Mouse (Mus musculus) myocyte (in vitro differentiated cells): ENCODE data around the gene Adamts16. TPM values are rescaled to one million over a fixed set of nuclear protein-coding genes. Genes with fewer than 3 reads are reported as not detected.
"Not testable (repeated sequence)": the region's sequence is repeated elsewhere in the genome, so short reads cannot be mapped to it uniquely, and the experiment has no call there.

Experiments used
- H3K27me3 ChIP-seq: one replicate; pipeline ENCODE4 v1.6.1; 2011; ENCODE audit not compliant: control insufficient read depth, insufficient read depth, insufficient read length
- H3K36me3 ChIP-seq: one replicate; pipeline ENCODE4 v1.6.1; 2011; ENCODE audit not compliant: control insufficient read depth, insufficient read depth
- H3K4me2 ChIP-seq: one replicate; pipeline ENCODE4 v1.6.1; 2011; ENCODE audit warnings: low read depth, control low read depth
- H3K4me3 ChIP-seq: one replicate; pipeline ENCODE4 v1.5.1; 2011; ENCODE audit warnings: mild to moderate bottlenecking, control low read depth, moderate library complexity
- H3K79me2 ChIP-seq: one replicate; pipeline ENCODE4 v1.6.1; 2011; ENCODE audit not compliant: control insufficient read depth, insufficient read depth
- H3ac ChIP-seq: one replicate; pipeline ENCODE4 v1.6.1; 2011; ENCODE audit not compliant: control insufficient read depth, insufficient read length
- CEBPB ChIP-seq: IDR thresholded peaks from 2 replicates; pipeline ENCODE4 v1.6.1; 2011; ENCODE audit warnings: mild to moderate bottlenecking, moderate library complexity; ENCODE audit not compliant: poor library complexity, insufficient read depth, severe bottlenecking
- E2F4 ChIP-seq: IDR thresholded peaks from one replicate; pipeline ENCODE4 v1.6.1; 2011; ENCODE audit warnings: mild to moderate bottlenecking, control low read depth, moderate library complexity; ENCODE audit not compliant: insufficient read depth
- MAX ChIP-seq: IDR thresholded peaks from one replicate; pipeline ENCODE4 v1.6.1; 2011; ENCODE audit warnings: low read depth, mild to moderate bottlenecking, control low read depth
- MYOD1 ChIP-seq, 3 experiments: IDR thresholded peaks; one replicate each; pipeline ENCODE4 v1.6.1; 2011; ENCODE audit warnings: control low read depth in 2 of 3, low read depth in 2 of 3, mild to moderate bottlenecking in 2 of 3, moderate library complexity in 1 of 3; ENCODE audit not compliant: insufficient read length in 2 of 3, control insufficient read depth in 1 of 3
- MYOG ChIP-seq, 3 experiments: IDR thresholded peaks; one replicate each; pipeline ENCODE4 v1.6.1; 2011; ENCODE audit warnings: control low read depth in 2 of 3, low read depth in 2 of 3, mild to moderate bottlenecking in 2 of 3; ENCODE audit not compliant: insufficient read length in 2 of 3, control insufficient read depth in 1 of 3, insufficient read depth in 1 of 3
- POLR2A ChIP-seq: IDR thresholded peaks from one replicate; pipeline ENCODE4 v1.6.1; 2011; ENCODE audit warnings: low read depth, mild to moderate bottlenecking, control low read depth, moderate library complexity; ENCODE audit not compliant: insufficient read length
- POLR2AphosphoS2 ChIP-seq: IDR thresholded peaks from one replicate; pipeline ENCODE4 v1.6.1; 2011; ENCODE audit warnings: low read depth, control low read depth; ENCODE audit not compliant: insufficient read length
- REST ChIP-seq: IDR thresholded peaks from one replicate; pipeline ENCODE4 v1.6.1; 2011; ENCODE audit warnings: mild to moderate bottlenecking, control low read depth, moderate library complexity; ENCODE audit not compliant: insufficient read depth, insufficient read length
- SRF ChIP-seq: IDR thresholded peaks from one replicate; pipeline ENCODE4 v1.6.1; 2011; ENCODE audit warnings: low read depth; ENCODE audit not compliant: control insufficient read depth, insufficient read length
- TCF12 ChIP-seq: IDR thresholded peaks from one replicate; pipeline ENCODE4 v1.6.1; 2011; ENCODE audit warnings: mild to moderate bottlenecking, control low read depth; ENCODE audit not compliant: poor library complexity, insufficient read depth, severe bottlenecking
- TCF3 ChIP-seq: IDR thresholded peaks from one replicate; pipeline ENCODE4 v1.6.1; 2011; ENCODE audit warnings: low read depth, control low read depth; ENCODE audit not compliant: insufficient read length
- USF1 ChIP-seq: IDR thresholded peaks from one replicate; pipeline ENCODE4 v1.6.1; 2011; ENCODE audit warnings: low read depth, mild to moderate bottlenecking, control low read depth, moderate library complexity
- polyA plus RNA-seq: library from polyadenylated mRNA; unstranded; fragments of >200 nt; fragmentation: generic; extraction: Trizol; gene quantifications from one replicate; pipeline ENCODE4 v1.2.1, GENCODE M21; 2012; ENCODE audit warnings: missing spikeins

Adamts16 gene
- polyA plus RNA-seq = 0.67 TPM

- no peak within 1 kb of the TSS for H3ac ChIP-seq
- TF ChIP-seq TCF3 (no peak), POLR2A (no peak), TCF12 (no peak), POLR2AphosphoS2 (no peak), MYOD1 (IDR thresholded peaks at IDR 0.05; ENCODE audit: control insufficient read depth in 1 of 3, insufficient read length in 2 of 3, low read depth in 2 of 3) (no peak), USF1 (no peak), CEBPB (no peak), REST (no peak)
- H3K4me2 ChIP-seq = peak within 1 kb of the TSS; percentile 31
- no peaks in the 10 kb centered on the region for H3K79me2 ChIP-seq
- H3K27me3 ChIP-seq = peaks cover 53% of the 10 kb centered on the region
- no peaks in the 10 kb centered on the region for H3K36me3 ChIP-seq
- no peak within 1 kb of the TSS for H3K4me3 ChIP-seq
These were observed at the start of gene Adamts16 for GRCm38 (mm10) chr13:70841421-70841904. Adamts16 (minus strand) TSS chr13:70841811.

GRCm38 (mm10) chr13:70887136-70887535, 45.5 kb upstream of the Adamts16 start:
- Histone ChIP-seq H3K27me3 (peaks cover 13% of the 10 kb centered on the region), H3ac (no peak overlapping the region), H3K4me3 (no peak overlapping the region), H3K79me2 (no peaks in the 10 kb centered on the region), H3K4me2 (no peak overlapping the region), H3K36me3 (no peaks in the 10 kb centered on the region)
- TF ChIP-seq REST = no peak
- no peak for TF ChIP-seq SRF
- no peak for TF ChIP-seq CEBPB
- TF ChIP-seq USF1 = no peak
- TF ChIP-seq TCF3 = no peak
- no peak for TF ChIP-seq E2F4
- no peak for TF ChIP-seq MAX
- no peak for TF ChIP-seq MYOD1 (IDR thresholded peaks at IDR 0.05; ENCODE audit: control insufficient read depth in 1 of 3, insufficient read length in 2 of 3, low read depth in 2 of 3)
- no peak for TF ChIP-seq POLR2A

DNA sequence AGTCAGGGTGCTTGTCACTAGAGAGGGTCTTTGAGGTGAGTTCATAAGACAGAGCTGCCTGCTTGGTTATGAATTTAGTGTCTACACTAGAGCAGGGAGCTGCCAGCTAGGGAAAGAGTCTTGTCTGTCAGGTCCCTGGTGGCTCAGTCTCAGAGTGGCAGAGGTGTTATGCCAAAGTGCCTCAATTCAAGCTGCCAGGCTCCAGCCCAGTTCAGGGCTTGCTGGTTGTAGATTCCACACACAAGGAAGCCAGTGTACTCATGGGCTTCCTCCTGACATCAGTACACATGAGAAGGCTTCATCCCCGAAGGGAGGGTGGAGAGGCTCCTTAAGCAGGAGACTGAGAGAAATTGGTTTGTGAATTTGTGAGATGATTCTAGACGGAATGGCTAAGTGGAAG, 43.4 kb upstream of the Adamts16 start:
- Histone ChIP-seq H3K27me3 (peaks cover 28% of the 10 kb centered on the region), H3K4me3 (no peak overlapping the region), H3K4me2 (no peak overlapping the region), H3K79me2 (no peaks in the 10 kb centered on the region), H3K36me3 (no peaks in the 10 kb centered on the region), H3ac (no peak overlapping the region)
- TF ChIP-seq POLR2AphosphoS2 (no peak), SRF (no peak), MYOG (IDR thresholded peaks at IDR 0.05; ENCODE audit: control insufficient read depth in 1 of 3, insufficient read depth in 1 of 3, insufficient read length in 2 of 3, low read depth in 2 of 3) (no peak), CEBPB (no peak), REST (no peak), POLR2A (no peak), TCF3 (no peak), MYOD1 (IDR thresholded peaks at IDR 0.05; ENCODE audit: control insufficient read depth in 1 of 3, insufficient read length in 2 of 3, low read depth in 2 of 3) (no peak), TCF12 (no peak), USF1 (no peak), E2F4 (no peak)

DNA sequence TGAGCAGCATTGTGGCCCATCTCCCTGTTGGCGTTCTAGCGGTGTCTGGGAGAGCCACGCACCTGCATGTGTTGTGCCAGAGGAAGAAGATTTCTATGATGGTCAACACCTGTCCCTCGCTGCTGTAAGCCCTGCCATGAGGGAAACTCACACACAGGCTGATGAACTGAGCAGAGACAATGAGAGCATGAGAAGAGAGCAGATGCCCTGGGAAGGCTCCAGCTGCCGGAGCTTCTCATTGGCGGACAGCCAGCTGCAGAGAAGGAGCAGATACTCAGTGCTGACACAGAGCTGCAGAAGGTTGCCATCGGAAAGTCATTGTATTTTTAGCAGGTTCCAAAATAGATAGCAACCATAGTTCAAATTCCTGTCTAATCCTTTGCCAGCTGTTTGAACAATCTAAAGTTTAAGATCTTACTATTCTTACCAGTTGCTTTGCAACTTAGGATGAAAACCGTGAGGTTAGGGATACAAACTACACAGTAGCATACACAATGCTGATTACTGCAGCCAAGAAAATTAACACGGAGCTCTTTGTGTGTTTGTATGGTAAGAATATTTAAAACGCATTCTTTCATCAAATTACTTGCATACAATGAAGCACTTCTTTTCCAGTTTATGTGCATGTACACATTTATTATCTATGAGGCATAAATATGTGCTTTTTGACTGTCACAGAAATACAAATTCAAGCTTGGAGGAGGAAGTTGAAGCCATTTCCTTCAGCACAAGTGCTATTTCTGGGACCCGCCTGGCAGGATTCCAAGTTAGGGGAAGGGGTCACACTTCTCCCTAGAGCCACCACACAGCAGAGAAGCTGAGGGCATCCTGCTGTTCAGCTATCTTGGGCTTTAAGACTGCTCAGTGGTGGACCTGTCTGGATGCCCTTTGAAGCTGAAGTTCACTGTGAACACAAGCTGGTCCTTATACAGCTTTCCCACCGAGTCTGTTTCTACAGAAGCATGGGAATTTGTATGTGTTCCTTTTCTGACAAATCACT, 42.6 kb upstream of the Adamts16 start:
- TF ChIP-seq POLR2A (no peak), USF1 (no peak), POLR2AphosphoS2 (no peak), MYOD1 (IDR thresholded peaks at IDR 0.05; ENCODE audit: control insufficient read depth in 1 of 3, insufficient read length in 2 of 3, low read depth in 2 of 3) (peak in 1 of 3 experiments; percentile 51), MYOG (IDR thresholded peaks at IDR 0.05; ENCODE audit: control insufficient read depth in 1 of 3, insufficient read depth in 1 of 3, insufficient read length in 2 of 3, low read depth in 2 of 3) (peak in 2 of 3 experiments; percentile 25 to 30), TCF3 (no peak), E2F4 (no peak), TCF12 (no peak), REST (no peak), MAX (no peak), SRF (no peak), CEBPB (no peak)
- H3K4me2 ChIP-seq = peak overlapping the region; percentile 24

DNA sequence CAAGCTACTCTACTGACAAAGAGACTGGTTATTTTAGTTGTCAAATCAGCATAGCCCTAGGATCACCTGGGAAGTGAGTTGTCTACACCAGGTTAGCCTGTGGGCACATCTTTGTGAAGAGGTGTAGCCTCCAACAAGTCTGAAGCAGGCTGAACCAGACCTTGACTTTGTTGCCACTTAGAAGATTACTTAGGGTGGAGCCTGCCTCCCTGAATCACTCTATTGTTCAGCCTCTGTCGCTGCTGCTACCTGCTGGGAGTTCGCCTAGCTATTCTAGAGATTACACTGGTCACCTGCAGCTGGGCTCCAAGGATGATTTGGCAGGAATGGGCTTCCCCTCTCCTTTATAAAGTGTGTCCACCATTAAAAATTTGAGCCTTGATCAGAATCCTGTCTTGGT, 38.4 kb upstream of the Adamts16 start:
- H3ac ChIP-seq, H3K4me2 ChIP-seq, H3K4me3 ChIP-seq, H3K79me2 ChIP-seq, H3K36me3 ChIP-seq: not testable (repeated sequence)
- peaks cover 46% of the 10 kb centered on the region for H3K27me3 ChIP-seq

More for the DNA sequence above, 42.6 kb upstream of the Adamts16 start:
- Histone ChIP-seq H3K79me2 (no peaks in the 10 kb centered on the region), H3K4me3 (no peak overlapping the region), H3K27me3 (peaks cover 28% of the 10 kb centered on the region), H3K36me3 (no peaks in the 10 kb centered on the region), H3ac (no peak overlapping the region)
